Mouse (Mus musculus) liver, embryonic 14 days (tissue): ENCODE measurements around the gene Gm9964. TPM values are rescaled to one million over a fixed set of nuclear protein-coding genes. Genes with fewer than 3 reads are reported as not detected.

Experiments
- polyA plus RNA-seq: library from polyadenylated mRNA; depleted of rRNA; stranded (reverse); fragments of >200 nt; gene quantifications from 2 replicates; pipeline ENCODE4 v1.2.3, GENCODE M21; 2012; rRNA removed

Gm9964 gene
- not detected in 2 replicates for polyA plus RNA-seq

GRCm38 (mm10) chr11:79296856-79297491 is at the start of gene Gm9964:
Gm9964 (minus strand) TSS chr11:79296906.

DNA sequence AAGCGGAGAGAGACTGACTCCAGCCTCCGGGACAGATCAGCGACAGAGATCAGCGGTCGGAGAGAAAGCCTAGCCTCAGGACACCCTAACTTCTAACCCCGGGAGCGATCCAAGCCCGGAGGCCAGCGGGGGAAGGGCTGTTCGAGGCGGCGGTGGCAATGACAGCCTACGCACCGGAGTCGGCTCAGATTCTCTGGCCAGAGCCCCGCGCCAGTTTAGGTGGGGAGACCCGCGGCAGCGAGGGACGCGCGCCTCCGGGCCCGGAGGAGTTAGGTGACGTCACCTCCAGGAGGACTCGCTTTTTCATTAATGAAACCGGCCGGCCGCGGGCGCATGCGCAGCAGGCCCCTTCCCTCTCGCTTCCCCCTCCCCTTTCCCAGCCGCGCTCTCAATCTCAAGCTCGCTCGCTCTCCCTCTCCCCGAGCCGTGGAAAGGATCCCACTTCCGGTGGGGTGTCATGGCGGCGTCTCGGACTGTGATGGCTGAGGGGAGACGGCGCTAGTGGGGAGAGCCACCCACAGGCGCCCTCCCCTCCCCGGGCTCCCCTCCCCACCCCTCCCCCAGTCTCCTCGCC is 42.6 kb upstream of the Gm9964 start, which contains the start of gene Nf1:
Nf1 (plus strand) TSS at position 460 of the 574 bp plus-strand sequence.

GRCm38 (mm10) chr11:79254391-79255098 is 42.2 kb downstream of the Gm9964 start, which contains the start of gene Wsb1:
Wsb1 (minus strand) TSS chr11:79254671.

Other genes starting within 250 kb of the Gm9964 start
- 3.2 and 3.4 TPM in 2 replicates for gene Ksr1, start 150.5 kb downstream of the Gm9964 start, polyA plus RNA-seq
- gene Wsb1, start 42.2 kb downstream of the Gm9964 start, polyA plus RNA-seq: 31.7 and 32.7 TPM in 2 replicates
- 2.5 and 2.7 TPM in 2 replicates for gene Nf1, start 42.8 kb upstream of the Gm9964 start, polyA plus RNA-seq
- 0.01 and 0.05 TPM in 2 replicates for gene Omg, start 207.2 kb upstream of the Gm9964 start, polyA plus RNA-seq
- gene Evi2b, start 226.9 kb upstream of the Gm9964 start, polyA plus RNA-seq: 8.0 and 10.5 TPM in 2 replicates
- 0.43 and 0.50 TPM in 2 replicates for gene Evi2, start 233.7 kb upstream of the Gm9964 start, polyA plus RNA-seq
- 4.0 and 4.7 TPM in 2 replicates for gene Evi2a, start 233.7 kb upstream of the Gm9964 start, polyA plus RNA-seq